Mouse (Mus musculus) gastrocnemius, adult 8-10 months (tissue): Measurements from ENCODE around the gene Nsun3. TPM values are rescaled to one million over a fixed set of nuclear protein-coding genes. Genes with fewer than 3 reads are reported as not detected.

Experiments used
- DNase-seq, 2 experiments: peaks; one replicate each; pipeline ENCODE4 v3.0.0; 2022; ENCODE audit warnings: low spot score in 2 of 2
- total RNA-seq, 4 experiments: library from RNA; stranded (reverse); gene quantifications; 2 replicates each; pipeline ENCODE4 v1.2.4; 2022

Nsun3 gene
- total RNA-seq = 1 to 10 TPM; 5.8 to 8.5 (median 6.9) TPM

- peak; percentile 85 to 91 for DNase-seq
Observed at GRCm38 (mm10) chr16:62786621-62787331, at the start of gene Nsun3. Gene Nsun3 (minus strand): TSS chr16:62786818.

GRCm38 (mm10) chr16:62834016-62834735, 47.6 kb upstream of the Nsun3 start:
- DNase-seq = no peak

- DNase-seq = peak in 1 of 2 experiments; percentile 6
Observed at GRCm38 (mm10) chr16:62832481-62832880, 45.9 kb upstream of the Nsun3 start.

GRCm38 (mm10) chr16:62832027-62832426, 45.4 kb upstream of the Nsun3 start:
- DNase-seq = no peak

GRCm38 (mm10) chr16:62826156-62827001, 39.8 kb upstream of the Nsun3 start:
- no peak for DNase-seq

GRCm38 (mm10) chr16:62822472-62822871, 35.9 kb upstream of the Nsun3 start:
- no peak for DNase-seq

- no peak for DNase-seq
Observed at GRCm38 (mm10) chr16:62814491-62814890, 27.9 kb upstream of the Nsun3 start, which contains the start of gene Stx19. Gene Stx19 (plus strand): TSS chr16:62814676.

GRCm38 (mm10) chr16:62813790-62814189, 27.2 kb upstream of the Nsun3 start:
- DNase-seq = no peak

GRCm38 (mm10) chr16:62810855-62811254, 24.2 kb upstream of the Nsun3 start:
- DNase-seq = no peak

GRCm38 (mm10) chr16:62807249-62807979, 20.8 kb upstream of the Nsun3 start:
- no peak for DNase-seq

- DNase-seq = no peak
Observed at GRCm38 (mm10) chr16:62804621-62805020, 18.0 kb upstream of the Nsun3 start.

- no peak for DNase-seq
Observed at GRCm38 (mm10) chr16:62799839-62800238, 13.2 kb upstream of the Nsun3 start.

- DNase-seq = no peak
Observed at GRCm38 (mm10) chr16:62799426-62799825, 12.8 kb upstream of the Nsun3 start.

GRCm38 (mm10) chr16:62798808-62799207, 12.2 kb upstream of the Nsun3 start:
- DNase-seq = no peak

- no peak for DNase-seq
Observed at GRCm38 (mm10) chr16:62796608-62797007, 10.0 kb upstream of the Nsun3 start.

- DNase-seq = no peak
Observed at GRCm38 (mm10) chr16:62782229-62782628, 4.4 kb downstream of the Nsun3 start.

GRCm38 (mm10) chr16:62778282-62778681, 8.3 kb downstream of the Nsun3 start:
- no peak for DNase-seq

GRCm38 (mm10) chr16:62776034-62776433, 10.6 kb downstream of the Nsun3 start:
- DNase-seq = no peak

- DNase-seq = no peak
Observed at GRCm38 (mm10) chr16:62773462-62773861, 13.2 kb downstream of the Nsun3 start.

- DNase-seq = no peak
Observed at GRCm38 (mm10) chr16:62758340-62758739, 28.3 kb downstream of the Nsun3 start.

- DNase-seq = no peak
Observed at GRCm38 (mm10) chr16:62755307-62755706, 31.3 kb downstream of the Nsun3 start.
